Mouse (Mus musculus): ENCODE data around the gene Mill2.

The Mill2 gene

DNA sequence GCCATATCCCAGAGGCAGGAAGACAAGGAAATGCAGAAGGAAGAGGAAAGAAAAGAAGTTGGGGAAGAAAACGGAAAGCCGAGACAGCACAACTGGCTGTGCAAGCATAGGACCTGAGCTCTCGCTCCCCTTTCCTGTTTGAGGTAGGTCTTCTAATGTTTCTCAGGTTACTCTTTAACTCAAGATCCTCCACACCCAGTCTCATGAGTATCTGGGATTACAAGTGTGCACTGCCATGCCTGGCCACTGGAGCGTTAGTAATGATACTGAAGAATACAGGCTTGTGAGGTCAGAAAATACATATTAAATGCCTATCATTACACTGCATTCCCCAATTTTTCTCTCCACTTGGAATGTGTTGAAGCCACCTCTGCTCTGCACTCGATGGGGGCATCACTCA, 35.6 kb downstream of the Mill2 start:
- no peak for DNase-seq (ENCODE audit: low read depth)

DNA sequence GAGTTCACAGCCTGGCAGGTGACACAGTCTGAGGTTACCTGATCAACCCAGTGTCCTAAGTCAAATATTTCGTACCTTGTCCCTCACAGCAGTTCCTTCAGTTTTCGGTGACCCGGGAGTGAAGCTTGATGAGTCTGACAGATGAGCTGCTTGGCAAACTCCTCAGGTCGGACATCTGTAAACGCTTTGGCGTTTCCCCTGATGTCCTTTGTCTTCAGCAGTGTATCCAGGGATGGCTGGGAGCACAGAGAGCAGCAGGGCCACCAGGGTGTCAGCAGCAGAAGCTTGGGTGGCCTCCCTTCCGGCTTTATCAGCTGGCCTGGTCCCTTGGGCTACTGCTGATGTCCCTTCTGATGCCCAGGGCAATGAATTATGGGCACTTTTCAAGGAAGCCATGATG, 38.9 kb downstream of the Mill2 start:
- DNase-seq (ENCODE audit: low read depth), result no peak

DNA sequence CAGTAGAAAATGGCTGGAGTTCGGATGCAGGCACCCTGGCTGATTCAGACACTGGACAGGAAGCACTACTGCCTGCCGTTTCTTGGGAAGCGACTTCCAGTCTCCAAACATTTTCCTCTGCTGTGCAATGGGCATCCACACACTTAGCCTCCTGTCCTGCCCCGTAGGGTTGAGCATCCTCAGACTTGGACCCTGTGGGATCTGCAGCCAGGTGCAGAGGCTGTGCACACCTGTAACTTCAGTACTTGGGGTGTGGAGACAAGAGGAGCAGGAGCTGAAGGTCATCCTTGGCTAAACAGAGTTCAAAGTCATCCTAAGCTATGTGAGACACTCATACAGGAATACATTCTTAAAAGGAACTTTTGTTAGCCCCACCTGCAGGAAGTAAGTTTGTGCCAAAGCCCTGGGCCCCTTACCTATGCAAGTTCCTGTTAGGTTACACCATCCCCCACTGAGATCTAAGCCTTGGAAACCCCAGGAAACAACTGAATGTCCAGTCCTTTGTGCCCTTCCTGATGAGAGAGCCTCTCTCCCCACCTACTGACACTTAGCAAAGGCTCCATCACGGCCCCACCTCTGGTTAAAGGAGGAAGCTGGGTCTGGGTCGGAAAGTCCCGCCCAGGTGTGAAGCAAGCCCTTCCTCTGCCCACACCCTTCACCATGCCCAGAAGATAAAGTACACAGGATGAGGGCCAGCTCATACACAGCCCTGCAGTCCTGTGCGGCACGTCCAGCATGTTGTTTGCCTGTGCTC, 44.4 kb downstream of the Mill2 start:
- DNase-seq (ENCODE audit: low read depth), result no peak

DNA sequence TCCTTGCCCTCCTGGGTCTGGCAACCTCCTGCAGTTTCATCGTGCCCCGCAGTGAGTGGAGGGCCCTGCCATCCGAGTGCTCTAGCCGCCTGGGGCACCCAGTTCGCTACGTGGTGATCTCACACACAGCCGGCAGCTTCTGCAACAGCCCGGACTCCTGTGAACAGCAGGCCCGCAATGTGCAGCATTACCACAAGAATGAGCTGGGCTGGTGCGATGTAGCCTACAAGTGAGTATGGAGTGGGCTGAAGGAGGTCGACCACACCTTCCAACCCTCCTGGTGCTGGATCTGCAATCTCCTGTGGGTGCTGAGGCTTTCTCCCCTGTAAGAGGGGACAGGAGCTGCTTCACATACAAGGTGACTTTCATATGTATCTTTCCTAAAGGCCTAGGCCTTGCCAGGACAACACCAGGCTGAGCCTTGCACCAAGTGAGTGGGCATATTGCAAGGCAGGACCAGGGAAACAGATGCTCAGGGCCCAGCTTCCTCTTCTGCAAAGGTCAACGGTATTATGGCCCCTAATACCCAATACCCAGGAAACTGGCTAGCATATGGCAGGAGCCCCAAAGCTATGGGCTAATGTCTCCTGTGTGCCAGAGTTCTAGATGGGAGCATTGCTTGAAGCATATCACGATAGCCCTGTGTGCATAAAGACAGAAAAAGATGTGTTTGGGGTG, 45.1 kb downstream of the Mill2 start:
- DNase-seq (ENCODE audit: low read depth), result no peak

DNA sequence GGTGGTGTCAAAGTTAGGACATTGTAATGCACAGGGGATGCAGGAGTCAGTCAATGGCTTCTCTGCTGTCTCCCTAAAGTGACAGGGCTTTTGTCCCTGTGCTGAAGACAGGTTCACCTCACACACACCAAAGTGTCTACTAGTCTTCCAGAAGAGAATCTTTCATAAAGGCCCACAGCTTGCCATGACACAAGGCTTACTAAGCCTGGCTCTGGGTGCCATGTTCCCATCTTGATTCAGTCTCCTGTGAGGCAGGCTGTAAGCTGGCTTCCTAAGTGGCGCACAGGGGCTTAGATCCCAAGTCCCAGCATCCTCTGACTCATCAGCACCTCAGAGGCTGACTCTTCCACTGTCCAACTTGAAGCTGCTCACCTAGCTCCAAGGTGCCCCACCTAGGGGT, 47.2 kb downstream of the Mill2 start:
- no peak for DNase-seq (ENCODE audit: low read depth)

DNA sequence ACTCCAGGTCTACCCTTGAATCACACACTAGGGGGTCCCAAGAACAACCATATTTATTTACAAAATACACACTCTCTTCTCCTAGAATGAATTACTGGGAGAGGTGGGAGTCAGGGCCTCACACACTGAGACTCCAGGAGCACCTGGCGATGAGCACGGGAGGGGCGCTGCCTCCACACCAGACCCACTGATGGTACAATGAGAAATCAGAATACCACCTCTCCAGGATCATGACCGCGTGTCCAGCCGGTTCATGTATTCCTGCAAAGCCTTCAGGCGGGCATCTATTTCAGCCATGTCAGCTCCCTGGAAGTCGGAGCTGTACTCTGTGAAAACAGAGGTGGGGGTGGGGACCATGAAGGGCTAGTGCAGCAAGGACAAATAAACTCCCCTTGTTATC, 51.1 kb downstream of the Mill2 start:
- no peak for DNase-seq (ENCODE audit: low read depth)

DNA sequence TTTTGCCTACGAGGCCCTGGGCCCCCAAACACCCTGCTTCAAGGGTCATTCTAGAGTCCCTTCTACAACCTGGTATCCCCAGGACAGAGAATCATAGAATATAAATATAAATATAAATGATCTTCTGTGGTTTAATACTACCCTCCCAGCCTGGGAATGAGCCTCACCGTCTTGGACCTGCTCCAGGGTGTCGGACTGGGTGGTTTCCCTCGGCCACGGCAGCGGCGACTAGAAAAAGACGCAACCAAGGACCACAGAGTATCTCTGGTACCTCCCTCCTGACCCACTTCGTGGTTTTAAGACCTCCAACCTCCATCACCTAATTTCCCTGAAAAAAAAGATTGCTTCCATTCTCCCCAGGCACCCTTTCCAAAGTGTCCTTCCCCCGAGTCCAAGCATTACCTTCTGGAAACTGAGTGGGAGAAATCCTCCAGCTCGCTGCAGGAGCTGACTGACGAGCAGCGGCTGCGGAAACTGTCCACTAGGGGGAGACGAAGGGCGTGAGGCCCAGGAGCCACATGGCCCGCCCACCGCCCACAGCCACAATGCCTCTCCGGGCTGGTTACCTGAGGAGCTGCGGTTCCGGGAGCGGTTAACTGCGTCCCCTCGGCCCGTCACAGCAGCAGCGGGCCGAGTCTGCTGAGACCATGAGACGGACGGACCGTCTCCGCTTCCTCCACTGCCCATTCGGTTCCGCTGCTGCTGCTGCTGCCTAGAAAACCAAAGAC, 52.3 kb downstream of the Mill2 start:
- peak; percentile 28 for DNase-seq (ENCODE audit: low read depth)

DNA sequence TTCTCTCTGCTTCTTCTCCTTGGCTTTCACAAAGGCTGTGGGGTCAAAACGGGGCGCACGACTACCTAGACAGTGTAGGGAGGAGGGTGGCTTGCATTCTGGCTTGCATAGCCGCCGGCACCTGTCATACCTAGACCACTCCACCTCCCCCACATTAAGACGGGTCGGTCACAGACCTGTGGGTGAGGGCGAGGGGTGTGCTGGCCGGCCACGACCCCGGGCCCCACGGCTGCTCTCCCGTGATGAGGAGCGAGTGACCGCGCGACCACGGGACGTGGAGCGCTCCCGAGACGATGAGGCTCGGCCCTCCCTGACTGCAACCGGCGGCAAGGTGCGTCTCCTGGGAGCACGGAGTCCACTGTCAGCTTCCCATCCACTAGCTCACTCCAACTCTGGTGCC, 53.2 kb downstream of the Mill2 start:
- no peak for DNase-seq (ENCODE audit: low read depth)

DNA sequence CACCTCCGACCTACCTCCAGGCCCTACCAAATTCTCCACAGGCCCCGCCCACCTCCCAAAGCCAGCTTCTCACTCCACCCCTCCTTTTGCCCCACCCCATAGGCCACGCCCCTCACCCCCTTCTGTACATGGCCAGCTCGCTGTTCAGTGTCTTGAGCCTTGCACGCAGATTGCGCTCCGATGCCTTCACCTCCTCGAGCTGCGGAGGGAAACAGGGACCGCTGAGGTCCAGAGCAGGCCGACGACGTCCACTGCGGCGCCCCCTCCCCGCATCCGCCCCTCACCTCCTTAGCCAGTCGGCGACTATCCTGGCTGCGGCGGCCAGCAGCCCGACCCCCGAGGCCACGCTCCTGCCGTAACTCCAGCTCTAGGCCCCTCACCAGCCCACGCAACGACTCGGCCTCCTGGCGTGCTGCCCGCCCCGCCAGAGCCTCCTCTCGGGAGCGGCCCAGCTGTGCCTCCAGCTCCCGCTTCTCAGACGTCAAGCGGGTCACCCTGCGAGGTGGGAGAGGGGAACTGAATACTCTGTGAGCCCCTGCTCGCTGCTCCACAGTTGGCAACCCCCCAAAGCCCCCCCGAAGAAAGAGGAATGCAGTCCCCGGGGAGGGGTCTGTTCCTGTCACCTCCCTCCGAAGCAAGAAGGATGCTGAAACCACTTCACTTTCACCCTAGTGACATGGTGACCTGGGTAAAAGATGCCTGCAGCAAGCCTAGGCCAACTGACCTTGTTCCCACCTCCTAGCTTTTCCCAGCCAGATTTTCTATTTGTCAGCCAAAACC, 54.1 kb downstream of the Mill2 start:
- no peak for DNase-seq (ENCODE audit: low read depth)

DNA sequence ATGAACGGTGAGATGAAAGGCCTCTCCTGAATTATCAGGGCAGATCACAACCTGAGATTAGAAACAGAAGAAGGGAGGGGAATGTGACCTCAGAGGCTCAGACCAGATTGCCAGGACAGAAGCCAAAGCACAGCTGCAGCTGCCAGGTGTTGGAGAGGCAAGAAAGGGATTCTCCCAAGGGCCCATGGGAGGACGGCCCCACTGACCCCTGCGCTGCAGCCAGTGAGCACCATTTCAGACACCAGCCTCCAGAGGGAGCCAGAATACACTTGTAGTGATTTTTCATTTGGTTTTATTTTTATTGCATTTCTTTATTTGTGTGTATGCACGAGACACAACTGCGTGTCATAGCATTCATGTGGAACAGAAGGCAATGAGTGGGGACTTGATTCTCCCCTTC, 56.8 kb downstream of the Mill2 start:
- DNase-seq (ENCODE audit: low read depth), result no peak

DNA sequence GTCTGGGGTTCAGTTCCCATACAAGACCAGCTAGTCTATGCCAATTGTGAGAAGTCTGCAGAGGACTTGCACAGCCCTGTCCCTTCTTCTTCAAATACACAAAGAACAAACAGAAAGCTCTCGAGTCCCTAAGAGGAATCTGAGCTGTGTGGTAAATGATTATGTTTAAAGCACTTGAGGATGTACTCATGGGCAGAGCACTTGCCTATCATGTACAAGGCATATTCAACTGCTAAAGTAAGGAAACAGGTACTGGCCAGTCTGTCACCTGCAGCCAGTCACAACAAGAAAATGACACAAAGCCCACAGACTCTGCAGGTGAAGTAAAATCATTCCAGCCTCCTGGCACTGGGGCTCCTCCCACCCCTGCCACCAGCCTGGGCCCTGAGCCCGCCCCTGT, 60.7 kb downstream of the Mill2 start:
- no peak for DNase-seq (ENCODE audit: low read depth)

DNA sequence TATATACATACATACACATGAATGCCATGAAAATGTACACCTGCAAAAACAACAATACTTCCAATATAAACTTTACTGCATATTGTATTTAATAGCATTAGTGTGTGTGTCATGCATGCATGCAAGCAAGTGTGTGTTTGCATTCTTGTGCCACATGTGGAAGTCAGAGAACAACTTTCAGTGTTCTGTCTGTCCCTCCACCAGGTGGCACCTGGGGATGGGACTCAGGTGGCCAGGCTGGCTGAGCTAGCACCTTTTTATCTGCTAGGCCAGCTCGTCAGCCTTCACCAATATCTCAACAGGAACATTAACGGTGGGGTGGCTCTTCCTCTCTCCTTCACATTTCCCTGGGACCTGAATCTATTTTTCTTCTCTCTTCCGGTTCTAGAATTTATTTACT, 62.7 kb downstream of the Mill2 start:
- no peak for DNase-seq (ENCODE audit: low read depth)

DNA sequence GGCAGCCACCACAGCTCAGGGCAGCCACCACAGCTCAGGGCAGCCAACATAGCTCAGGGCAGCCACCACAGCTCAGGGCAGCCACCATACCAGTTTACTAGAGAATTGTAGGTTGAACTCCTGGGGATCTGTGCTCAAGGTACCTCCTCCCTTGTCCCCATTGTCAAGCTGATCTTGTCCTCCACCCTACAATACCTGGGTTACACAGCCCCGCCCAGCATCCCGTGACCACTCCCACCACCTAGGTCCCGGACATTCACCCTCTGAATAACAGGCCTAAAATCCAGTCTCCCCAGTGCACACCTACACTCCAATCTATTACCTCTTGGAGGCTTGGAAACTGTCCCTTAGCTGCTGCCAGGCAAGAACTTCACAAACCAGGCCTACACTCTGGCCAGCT, 65.2 kb downstream of the Mill2 start:
- no peak for DNase-seq (ENCODE audit: low read depth)

DNA sequence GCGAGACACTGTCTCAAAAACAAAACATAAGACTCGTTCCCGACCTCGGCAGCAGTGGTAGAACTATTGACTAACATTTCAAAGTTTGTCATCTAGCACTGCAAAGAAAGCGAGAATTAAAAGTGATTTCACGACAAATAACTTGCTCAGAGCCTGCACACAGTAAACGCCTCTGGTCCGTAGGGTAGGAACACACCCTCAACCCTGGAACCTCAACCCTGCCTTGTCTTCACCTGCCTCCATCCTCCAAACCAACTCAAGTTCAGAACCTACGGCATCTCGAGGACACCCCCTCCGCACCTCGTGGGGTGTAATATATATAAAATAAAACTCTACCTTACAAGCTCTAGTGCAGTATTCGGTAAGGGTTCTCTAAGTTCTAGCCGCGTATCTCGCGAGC, 70.0 kb downstream of the Mill2 start:
- DNase-seq (ENCODE audit: low read depth), result no peak

DNA sequence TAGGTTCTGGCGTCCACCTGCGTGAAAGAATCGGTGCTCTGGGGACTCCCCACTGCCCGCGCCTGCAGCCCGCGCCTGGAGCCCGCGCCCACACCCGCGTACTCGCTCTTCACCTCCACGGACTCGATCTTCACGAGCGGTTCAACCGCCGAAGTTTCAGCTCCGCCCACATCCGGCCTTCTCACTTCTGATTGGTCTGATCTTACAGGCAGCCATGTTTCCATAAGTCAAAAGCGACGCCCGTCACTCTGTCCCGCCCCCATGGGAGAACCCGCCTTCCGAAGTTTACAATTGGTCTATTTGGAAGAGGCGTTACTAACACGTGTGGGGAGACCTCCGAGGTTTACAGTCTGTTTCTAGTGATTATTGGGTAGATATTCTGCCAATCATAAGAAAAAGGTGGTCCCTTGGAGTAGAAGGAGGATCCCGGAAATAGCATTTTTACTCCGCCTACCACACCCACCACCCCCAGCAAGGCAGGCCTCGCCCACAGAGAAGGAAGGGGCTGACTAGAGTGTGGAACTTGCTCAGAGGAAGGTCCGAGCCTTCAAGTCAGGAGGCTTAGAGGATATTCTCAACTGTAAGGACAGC, 70.6 kb downstream of the Mill2 start, which contains the start of gene Ccdc61:
Ccdc61 (minus strand) TSS at position 175 of the 591 bp plus-strand sequence.
- DNase-seq (ENCODE audit: low read depth), result peak; percentile 98

Measured in fibroblast of lung, adult 2 months (primary cell).